7 mouse cellular contexts compared by ENCODE assay signal in genomic region chr15:85151433-85151918, GRCm38 (mm10). TPM values are rescaled to one million over a fixed set of nuclear protein-coding genes. Genes with fewer than 3 reads are reported as not detected.
DNase-seq lines count a peak whose midpoint lies in the region.

No protein-coding gene starts in this region.

- intact Hi-C loops in left cerebral cortex, postnatal 10 days (cut with DNase I): loop anchor here (2.0 to 5.0 kb wide), 3 partner anchors 81 to 431 kb away; partner anchors contain the start of gene Wnt7b

- peak; percentile 66 to 85 for DNase-seq in adrenal gland, adult (ENCODE audit: inconsistent age in 2 of 2, low spot score in 1 of 2)
- DNase-seq in cerebellum, postnatal 36 days: peak; percentile 64 to 70
- peak; percentile 52 to 54 for DNase-seq in gastrocnemius, adult 8-10 months (ENCODE audit: low spot score in 2 of 2)
- peak; percentile 58 for DNase-seq in induced T-regulatory cell, adult 2 months (ENCODE audit: low read depth)
- DNase-seq in left cerebral cortex, postnatal 10 days (ENCODE audit: extremely low spot score in 1 of 2, low spot score in 2 of 2): peak; percentile 71 to 81
- DNase-seq in mesoderm, embryonic 11.5 days (ENCODE audit: low read depth, low spot score): peak; percentile 84
- peak; percentile 54 for DNase-seq in skeletal muscle tissue, adult 2 months (ENCODE audit: low read depth, low spot score)

RNA-seq across cellular contexts. Expression of gene Ribc2, which starts 19.6 kb away (rescaled TPM):
- not detected for total RNA-seq in gastrocnemius, adult 8-10 months (2022)
- not detected for total RNA-seq in left cerebral cortex, postnatal 10 days (2021)

RNA-seq across cellular contexts. Expression of gene Smc1b, which starts 19.7 kb away (rescaled TPM):
- total RNA-seq in gastrocnemius, adult 8-10 months (2022): not detected
- not detected for total RNA-seq in left cerebral cortex, postnatal 10 days (2021)

RNA-seq across cellular contexts. Expression of gene Fbln1, which starts 54.3 kb away (rescaled TPM):
- 10 to 100 TPM in 1 of 4 experiments, 1 to 10 TPM in 3; 2.5 to 13.1 (median 5.3) TPM for total RNA-seq in gastrocnemius, adult 8-10 months (2022)
- total RNA-seq in left cerebral cortex, postnatal 10 days (2021): 10 to 100 TPM; 11.9 to 12.0 TPM

Comparison
In these comparisons a context has a peak if more than half of its experiments do, and no peak if none do; other contexts are left out.
1. Peak in every context shown above with its lines: DNase-seq.